Mouse (Mus musculus) hindbrain, embryonic 12.5 days (tissue): ENCODE measurements around the gene Gm26938. TPM values are rescaled to one million over a fixed set of nuclear protein-coding genes. Genes with fewer than 3 reads are reported as not detected.
A peak's percentile ranks its signal among the peaks of the same experiment; 100 is the strongest.

Experiments used
- ATAC-seq: fragments of 200-750 bp; cut with Nextera tagmentation; 2 replicates; pipeline ENCODE4 v1.8.0; 2017; ENCODE audit warnings: moderate TSS enrichment; ENCODE audit not compliant: low FRiP score
- H3K27ac ChIP-seq: fragments of 300-500 bp; sonication (generic); 2 replicates; pipeline ENCODE4 v1.5.1; 2016; ENCODE audit warnings: mild to moderate bottlenecking
- H3K27me3 ChIP-seq: fragments of 300-500 bp; sonication (generic); 2 replicates; pipeline ENCODE4 v1.6.1; 2016; ENCODE audit warnings: mild to moderate bottlenecking
- H3K36me3 ChIP-seq: fragments of 300-500 bp; sonication (generic); 2 replicates; pipeline ENCODE4 v1.6.1; 2016; ENCODE audit warnings: mild to moderate bottlenecking
- H3K4me1 ChIP-seq: fragments of 300-500 bp; sonication (generic); 2 replicates; pipeline ENCODE4 v1.6.1; 2016
- H3K4me2 ChIP-seq: fragments of 300-500 bp; sonication (generic); replicated peaks from 2 replicates; pipeline ENCODE4 v1.6.1; 2016; ENCODE audit warnings: mild to moderate bottlenecking
- H3K4me3 ChIP-seq: fragments of 300-500 bp; sonication (generic); 2 replicates; pipeline ENCODE4 v1.5.1; 2016; ENCODE audit warnings: mild to moderate bottlenecking
- H3K9ac ChIP-seq: fragments of 300-500 bp; sonication (generic); 2 replicates; pipeline ENCODE4 v1.6.1; 2016; ENCODE audit warnings: mild to moderate bottlenecking, moderate library complexity
- H3K9me3 ChIP-seq: fragments of 300-500 bp; sonication (generic); replicated peaks from 2 replicates; pipeline ENCODE4 v1.6.1; 2016; ENCODE audit warnings: mild to moderate bottlenecking
- WGBS: fragments of 180-500 bp; shearing (Covaris S2); methylation state at CpG from one replicate; pipeline ENCODE4 v1.1.7; 2016; 5-methylcytosine and 5-hydroxymethylcytosine counted together
- polyA plus RNA-seq: library from polyadenylated mRNA; unstranded; fragments of >200 nt; fragmentation: Nextera tagmentation; extraction: Ambion mirVana; gene quantifications from 2 replicates; pipeline ENCODE4 v1.2.1, GENCODE M21; 2016

Gene Gm26938
- polyA plus RNA-seq, 1 experiment from 2014 or later: not detected

- 94% methylated on average over 1 of the region's 1 CpGs for WGBS
- Histone ChIP-seq H3K4me1 (peaks cover 16% of the 10 kb centered on the region), H3K9ac (no peak overlapping the region), H3K4me3 (no peak overlapping the region), H3K4me2 (no peak overlapping the region), H3K9me3 (no peaks in the 10 kb centered on the region), H3K36me3 (peaks cover 19% of the 10 kb centered on the region), H3K27ac (no peak overlapping the region), H3K27me3 (no peaks in the 10 kb centered on the region)
- ATAC-seq: no peak
Measured at GRCm38 (mm10) chr5:139827593-139827992, 1.4 kb upstream of the Gm26938 start.

GRCm38 (mm10) chr5:139825947-139826346 is 260 bp downstream of the Gm26938 start:
- Histone ChIP-seq H3K4me3 (peak overlapping the region; percentile 86), H3K27ac (no peak overlapping the region), H3K36me3 (peaks cover 33% of the 10 kb centered on the region), H3K27me3 (no peaks in the 10 kb centered on the region), H3K9ac (peak overlapping the region; percentile 81), H3K4me1 (peaks cover 16% of the 10 kb centered on the region), H3K4me2 (peak overlapping the region; percentile 93), H3K9me3 (no peaks in the 10 kb centered on the region)
- WGBS: 50% methylated on average over 11 of the region's 11 CpGs
- no peak for ATAC-seq

GRCm38 (mm10) chr5:139824531-139824930 is 1.7 kb downstream of the Gm26938 start:
- no peak for ATAC-seq
- Histone ChIP-seq H3K9me3 (no peaks in the 10 kb centered on the region), H3K27ac (no peak overlapping the region), H3K4me3 (no peak overlapping the region), H3K4me2 (no peak overlapping the region), H3K27me3 (no peaks in the 10 kb centered on the region), H3K36me3 (peaks cover 40% of the 10 kb centered on the region), H3K4me1 (peaks cover 16% of the 10 kb centered on the region), H3K9ac (no peak overlapping the region)
- WGBS: 90% methylated on average over 10 of the region's 10 CpGs

GRCm38 (mm10) chr5:139821466-139822459 is 4.4 kb downstream of the Gm26938 start:
- 80% methylated on average over 12 of the region's 12 CpGs for WGBS
- no peak for ATAC-seq

GRCm38 (mm10) chr5:139819538-139820181 is 6.5 kb downstream of the Gm26938 start, which contains the start of gene Tmem184a:
TSS of gene Tmem184a (minus strand) at chr5:139819917.
- Histone ChIP-seq H3K9ac (no peak within 1 kb of the TSS), H3K9me3 (no peaks in the 10 kb centered on the region), H3K4me2 (no peak within 1 kb of the TSS), H3K27me3 (peaks cover 20% of the 10 kb centered on the region), H3K36me3 (peaks cover 38% of the 10 kb centered on the region), H3K4me3 (no peak within 1 kb of the TSS), H3K27ac (no peak within 1 kb of the TSS), H3K4me1 (0 out of 2 replicates have a peak, but pooled peaks cover 2% of the 10 kb centered on the region)
- ATAC-seq: no peak
- WGBS: 86% methylated on average over 9 of the region's 9 CpGs

More at GRCm38 (mm10) chr5:139821466-139822459, 4.4 kb downstream of the Gm26938 start:
- Histone ChIP-seq H3K27ac (no peak overlapping the region), H3K9ac (no peak overlapping the region), H3K36me3 (peaks cover 40% of the 10 kb centered on the region), H3K27me3 (no peaks in the 10 kb centered on the region), H3K4me3 (no peak overlapping the region), H3K4me1 (peaks cover 14% of the 10 kb centered on the region), H3K9me3 (no peaks in the 10 kb centered on the region), H3K4me2 (no peak overlapping the region)

GRCm38 (mm10) chr5:139818801-139819200 is 7.4 kb downstream of the Gm26938 start:
- Histone ChIP-seq H3K4me3 (no peak overlapping the region), H3K27me3 (peaks cover 29% of the 10 kb centered on the region), H3K4me2 (no peak overlapping the region), H3K9me3 (no peaks in the 10 kb centered on the region), H3K27ac (no peak overlapping the region), H3K36me3 (peaks cover 33% of the 10 kb centered on the region), H3K4me1 (no peaks in the 10 kb centered on the region), H3K9ac (no peak overlapping the region)
- ATAC-seq: no peak
- WGBS: 57% methylated on average over 4 of the region's 4 CpGs

- WGBS: 80% methylated on average over 3 of the region's 3 CpGs
- Histone ChIP-seq H3K27me3 (peaks cover 36% of the 10 kb centered on the region), H3K9ac (no peak overlapping the region), H3K27ac (no peak overlapping the region), H3K9me3 (no peaks in the 10 kb centered on the region), H3K4me2 (no peak overlapping the region), H3K36me3 (peaks cover 26% of the 10 kb centered on the region), H3K4me3 (no peak overlapping the region), H3K4me1 (no peaks in the 10 kb centered on the region)
- no peak for ATAC-seq
Measured at GRCm38 (mm10) chr5:139818056-139818455, 8.2 kb downstream of the Gm26938 start.

- WGBS: 15% methylated on average over 1 of the region's 1 CpGs
- H3K4me2 ChIP-seq: no peak overlapping the region
- H3K9ac ChIP-seq: no peak overlapping the region
- no peak overlapping the region for H3K27ac ChIP-seq
- H3K4me3 ChIP-seq: no peak overlapping the region
- no peaks in the 10 kb centered on the region for H3K9me3 ChIP-seq
- H3K36me3 ChIP-seq: peaks cover 18% of the 10 kb centered on the region
- H3K27me3 ChIP-seq: peaks cover 44% of the 10 kb centered on the region
- no peak for ATAC-seq
- no peaks in the 10 kb centered on the region for H3K4me1 ChIP-seq
Measured at GRCm38 (mm10) chr5:139817292-139817691, 8.9 kb downstream of the Gm26938 start.

GRCm38 (mm10) chr5:139816445-139816844 is 9.8 kb downstream of the Gm26938 start:
- no peak for ATAC-seq
- H3K36me3 ChIP-seq: peaks cover 9% of the 10 kb centered on the region; the same call in 1 of the 2 replicates
- H3K27me3 ChIP-seq: peaks cover 52% of the 10 kb centered on the region
- no peaks in the 10 kb centered on the region for H3K9me3 ChIP-seq
- no peak overlapping the region for H3K9ac ChIP-seq
- H3K4me1 ChIP-seq: no peaks in the 10 kb centered on the region
- no peak overlapping the region for H3K27ac ChIP-seq
- no peak overlapping the region for H3K4me3 ChIP-seq
- no peak overlapping the region for H3K4me2 ChIP-seq

GRCm38 (mm10) chr5:139815964-139816363 is 10.2 kb downstream of the Gm26938 start:
- Histone ChIP-seq H3K4me3 (no peak overlapping the region), H3K9me3 (no peaks in the 10 kb centered on the region), H3K27ac (no peak overlapping the region), H3K36me3 (0 out of 2 replicates have a peak, but pooled peaks cover 7% of the 10 kb centered on the region), H3K4me2 (no peak overlapping the region), H3K27me3 (peaks cover 54% of the 10 kb centered on the region), H3K9ac (no peak overlapping the region), H3K4me1 (no peaks in the 10 kb centered on the region)
- ATAC-seq: no peak
- 85% methylated on average over 6 of the region's 6 CpGs for WGBS

GRCm38 (mm10) chr5:139813963-139814381 is 12.2 kb downstream of the Gm26938 start:
- H3K27ac ChIP-seq: no peak overlapping the region
- ATAC-seq: no peak
- 9% methylated on average over 13 of the region's 13 CpGs for WGBS
- no peak overlapping the region for H3K4me2 ChIP-seq
- no peaks in the 10 kb centered on the region for H3K36me3 ChIP-seq
- no peaks in the 10 kb centered on the region for H3K4me1 ChIP-seq
- H3K9ac ChIP-seq: no peak overlapping the region
- H3K27me3 ChIP-seq: peaks cover 54% of the 10 kb centered on the region
- no peak overlapping the region for H3K4me3 ChIP-seq
- H3K9me3 ChIP-seq: no peaks in the 10 kb centered on the region

- Histone ChIP-seq H3K36me3 (no peaks in the 10 kb centered on the region), H3K4me2 (no peak overlapping the region), H3K4me1 (no peaks in the 10 kb centered on the region), H3K4me3 (no peak overlapping the region), H3K9ac (no peak overlapping the region), H3K27me3 (peaks cover 54% of the 10 kb centered on the region), H3K27ac (no peak overlapping the region), H3K9me3 (no peaks in the 10 kb centered on the region)
- WGBS: 42% methylated on average over 10 of the region's 10 CpGs
- ATAC-seq: no peak
Measured at GRCm38 (mm10) chr5:139813126-139813490, 13.1 kb downstream of the Gm26938 start.
